Mouse (Mus musculus) layer of hippocampus, adult 2 months (tissue): ENCODE data around the gene Ric3. TPM values are rescaled to one million over a fixed set of nuclear protein-coding genes. Genes with fewer than 3 reads are reported as not detected.

ENCODE experiments used
- DNase-seq, 2 experiments: peaks; one replicate each; pipeline ENCODE4 v3.0.0; 2022; ENCODE audit warnings: low spot score in 2 of 2
- H3K27ac ChIP-seq: fragments of 200-600 bp; 2 replicates; pipeline ENCODE4 v1.8.1; 2022
- H3K4me3 ChIP-seq: fragments of 200-600 bp; 2 replicates; pipeline ENCODE4 v1.8.1; 2022; ENCODE audit warnings: mild to moderate bottlenecking
- CTCF ChIP-seq: fragments of 200-600 bp; conservative IDR thresholded peaks from 2 replicates; pipeline ENCODE4 v1.8.1; 2022; ENCODE audit warnings: antibody characterized with exemption, mild to moderate bottlenecking, moderate library complexity
- total RNA-seq, 2 experiments: library from RNA; stranded (reverse); gene quantifications; 2 replicates each; pipeline ENCODE4 v1.2.3; 2021

Ric3 gene
- total RNA-seq, 2 experiments from 2014 or later: 69.6 to 72.0 TPM

DNA sequence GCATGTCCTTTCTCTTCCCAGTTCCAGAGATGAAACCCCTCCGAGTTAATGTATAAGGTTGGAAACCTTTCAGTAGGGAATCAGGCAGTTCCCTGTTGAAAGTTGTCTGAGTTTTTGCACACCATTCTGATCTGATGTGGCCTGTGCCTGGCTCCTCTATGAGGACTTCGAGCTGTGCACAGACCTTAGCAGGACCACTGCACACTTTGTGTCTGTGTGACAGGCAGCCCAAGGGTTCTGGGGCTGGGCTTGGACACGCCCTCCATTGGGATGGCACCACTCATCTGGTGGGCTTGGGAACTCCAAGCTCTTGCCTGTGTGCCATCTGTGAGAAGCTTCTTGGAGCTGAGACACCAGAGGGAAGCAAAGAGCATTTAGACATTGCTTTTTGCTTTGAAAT is 51.8 kb downstream of the Ric3 start:
- no peak overlapping the region for H3K4me3 ChIP-seq
- DNase-seq: no peak
- no peak; the same call in 1 of the 2 replicates for TF ChIP-seq CTCF
- 0 out of 2 replicates have a peak overlapping the region, but pooled peaks have one; percentile 28 for H3K27ac ChIP-seq

DNA sequence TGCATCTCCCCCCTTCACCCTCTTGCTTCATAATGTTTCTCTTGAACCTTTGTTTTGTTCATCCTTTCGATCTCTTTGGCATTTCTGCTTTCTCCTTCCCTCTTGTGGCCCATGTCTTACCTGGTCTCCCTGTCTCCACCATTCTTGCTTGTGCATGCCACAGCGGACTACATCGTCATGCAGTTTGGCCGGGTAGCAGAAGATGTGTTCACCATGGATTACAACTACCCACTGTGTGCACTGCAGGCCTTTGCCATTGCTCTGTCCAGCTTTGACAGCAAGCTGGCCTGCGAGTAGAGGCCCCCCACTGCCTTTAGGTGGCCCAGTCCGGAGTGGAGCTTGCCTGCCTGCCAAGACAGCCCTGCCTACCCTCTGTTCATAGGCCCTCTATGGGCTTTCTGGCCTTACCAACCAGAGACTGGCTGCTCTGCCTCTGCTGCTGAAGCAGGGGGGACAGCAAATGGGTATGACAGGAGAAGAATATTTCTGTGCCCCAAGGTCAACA is 53.1 kb downstream of the Ric3 start:
- Histone ChIP-seq H3K27ac (0 out of 2 replicates have a peak overlapping the region, but pooled peaks have one; percentile 28), H3K4me3 (no peak overlapping the region)
- TF ChIP-seq CTCF: no peak
- no peak for DNase-seq

DNA sequence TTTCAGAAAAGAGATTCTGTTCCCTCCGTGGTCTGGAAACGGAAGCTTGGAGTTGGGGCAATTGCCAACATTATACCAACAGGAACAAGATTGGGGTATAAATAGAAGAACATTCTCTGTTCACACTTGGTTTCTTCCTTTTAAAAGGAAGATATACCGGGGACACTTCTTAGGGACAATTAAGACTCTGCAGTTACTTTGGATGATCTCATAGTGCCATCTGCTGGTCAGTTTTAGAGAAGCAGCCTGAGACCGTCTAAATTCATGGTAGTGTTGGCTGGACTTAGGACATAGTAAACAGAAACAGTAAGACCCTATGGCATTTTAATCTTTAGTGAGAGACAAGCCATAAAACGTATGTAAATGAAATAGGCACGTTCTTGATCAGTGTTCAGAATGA is 54.9 kb downstream of the Ric3 start:
- peak; percentile 89 for TF ChIP-seq CTCF
- DNase-seq: peak; percentile 42 to 80
- Histone ChIP-seq H3K27ac (peak overlapping the region; percentile 65), H3K4me3 (no peak overlapping the region)

DNA sequence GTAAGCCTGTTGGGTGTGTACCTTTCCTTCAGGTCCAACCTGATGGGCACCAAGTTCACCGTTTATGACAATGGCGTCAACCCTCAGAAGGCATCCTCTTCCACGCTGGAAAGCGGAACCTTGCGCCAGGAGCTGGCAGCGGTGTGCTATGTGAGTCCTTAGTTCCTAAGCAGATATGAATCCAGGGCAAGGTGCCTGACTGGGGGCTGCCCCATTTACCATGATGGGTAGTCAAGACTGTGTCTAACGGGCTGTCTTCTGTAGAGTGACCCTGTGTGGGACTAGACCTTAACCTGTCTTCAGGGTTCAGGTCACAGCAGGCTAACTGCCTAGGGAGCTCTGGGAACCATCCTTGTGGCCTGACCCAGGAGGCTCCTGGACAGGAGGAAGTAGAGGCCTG is 55.4 kb downstream of the Ric3 start:
- H3K4me3 ChIP-seq: no peak overlapping the region
- H3K27ac ChIP-seq: peak overlapping the region; percentile 65
- no peak for DNase-seq
- no peak for TF ChIP-seq CTCF

DNA sequence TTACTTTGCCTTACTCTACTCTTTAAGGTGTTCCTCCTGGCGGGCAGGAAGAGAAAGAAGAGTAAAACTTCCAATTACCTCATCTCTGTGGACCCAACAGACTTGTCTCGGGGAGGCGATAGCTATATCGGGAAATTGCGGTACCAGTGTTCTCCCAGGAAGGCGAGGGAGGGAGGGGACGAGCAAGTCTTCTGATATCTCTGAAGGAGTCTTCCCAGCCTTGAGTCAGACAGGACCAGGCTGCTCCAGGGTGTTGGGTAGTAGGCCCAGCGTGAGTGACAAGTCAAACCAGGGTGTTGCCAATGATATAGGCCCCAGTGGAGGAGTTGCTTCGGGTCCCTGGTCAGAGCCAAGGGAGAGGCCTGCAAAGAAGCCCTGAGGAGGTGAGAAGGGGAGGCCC is 56.2 kb downstream of the Ric3 start:
- Histone ChIP-seq H3K27ac (no peak overlapping the region; the same call in 1 of the 2 replicates), H3K4me3 (no peak overlapping the region)
- TF ChIP-seq CTCF: no peak
- DNase-seq: no peak

DNA sequence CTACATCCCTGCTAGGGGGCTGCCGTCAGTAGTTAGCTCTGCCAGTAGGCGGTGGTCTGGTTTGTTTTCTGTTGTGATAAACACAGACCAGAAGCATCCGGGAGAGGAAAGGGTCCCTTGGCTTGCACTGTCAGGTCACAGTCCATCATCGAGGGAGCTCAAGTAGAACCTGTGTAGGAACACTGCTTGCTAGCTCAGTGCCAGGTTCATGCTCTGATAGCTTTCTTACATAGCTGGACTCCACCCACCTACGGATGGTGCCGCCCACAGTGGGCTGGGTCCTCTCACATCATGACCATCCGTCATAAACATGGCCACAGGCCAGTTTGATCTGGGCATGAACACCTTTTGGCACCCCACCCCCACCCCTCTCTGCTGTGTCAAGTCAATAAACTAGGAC is 57.4 kb downstream of the Ric3 start:
- no peak for DNase-seq
- no peak for TF ChIP-seq CTCF
- H3K27ac ChIP-seq: peak overlapping the region; percentile 36; the same call in 1 of the 2 replicates
- no peak overlapping the region for H3K4me3 ChIP-seq

DNA sequence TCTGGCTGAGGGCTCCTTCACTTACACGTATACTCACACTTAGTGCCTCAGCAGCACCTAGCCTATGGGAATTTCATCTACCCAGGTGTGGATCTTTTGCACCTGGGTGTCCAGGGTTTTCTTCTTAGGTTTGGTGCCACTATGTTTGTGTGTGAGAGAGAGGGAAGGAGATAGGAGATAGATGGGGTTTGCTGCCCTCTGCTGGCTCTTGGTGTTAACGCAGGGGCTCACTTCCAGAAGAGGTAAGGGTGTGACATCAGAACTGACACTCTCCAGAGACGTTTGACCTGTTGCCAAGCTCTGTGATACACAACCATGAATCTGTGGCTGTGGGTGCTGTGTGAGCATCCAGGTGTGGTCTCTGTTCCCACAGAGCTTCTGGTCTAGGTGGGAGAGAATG is 61.7 kb downstream of the Ric3 start:
- peak; percentile 92 for TF ChIP-seq CTCF
- Histone ChIP-seq H3K4me3 (no peak overlapping the region), H3K27ac (peak overlapping the region; percentile 73)
- peak in 1 of 2 experiments; percentile 77 for DNase-seq

DNA sequence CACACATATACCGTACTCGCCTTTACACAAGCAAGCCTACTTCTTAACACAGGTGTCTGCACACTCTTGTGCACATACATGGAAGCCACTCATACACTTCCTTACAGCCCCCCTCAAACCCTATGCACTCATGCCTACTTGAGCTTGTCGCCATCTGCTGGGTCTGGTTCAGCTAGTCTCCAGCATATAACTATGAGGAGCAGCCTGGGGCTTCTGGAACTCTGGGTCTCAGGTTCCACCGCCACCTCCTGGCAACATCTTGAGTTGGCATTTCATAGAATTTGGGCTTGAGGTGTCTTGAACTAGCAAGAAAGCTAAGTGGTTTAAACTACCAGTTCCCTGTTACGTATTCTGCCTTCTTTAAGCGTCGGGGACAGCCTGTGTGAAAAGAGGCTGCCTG is 63.9 kb downstream of the Ric3 start:
- Histone ChIP-seq H3K27ac (no peak overlapping the region), H3K4me3 (no peak overlapping the region)
- no peak for DNase-seq
- TF ChIP-seq CTCF: peak; percentile 48

DNA sequence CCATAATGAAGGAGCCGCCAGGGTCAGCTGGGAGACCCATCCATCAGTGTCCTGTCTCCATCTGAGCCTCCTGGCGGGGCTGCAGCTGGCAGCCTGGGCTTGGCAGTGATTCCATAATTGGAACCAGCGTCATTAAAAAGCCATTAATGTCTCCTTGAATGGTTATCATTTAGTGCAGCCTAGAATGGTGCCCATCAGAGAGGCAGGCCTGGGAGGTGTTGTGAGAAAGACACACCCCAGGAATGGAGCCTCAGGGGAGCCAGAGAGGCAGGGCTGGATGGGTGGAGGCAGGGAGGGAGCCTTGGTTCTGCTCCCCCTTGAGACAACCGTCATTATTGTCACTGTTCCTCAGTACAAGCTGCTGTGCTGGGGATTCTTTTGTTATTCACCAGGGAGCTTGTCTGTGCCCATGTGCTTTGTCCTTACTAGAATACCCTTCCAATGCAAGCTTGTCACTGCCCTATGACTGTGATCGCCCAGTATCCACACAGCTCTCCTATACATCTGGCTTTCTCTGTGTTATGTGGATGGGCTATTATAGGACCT is 66.7 kb downstream of the Ric3 start:
- no peak for DNase-seq
- Histone ChIP-seq H3K4me3 (peak overlapping the region; percentile 8; the same call in 1 of the 2 replicates), H3K27ac (peak overlapping the region; percentile 82)
- TF ChIP-seq CTCF: no peak

DNA sequence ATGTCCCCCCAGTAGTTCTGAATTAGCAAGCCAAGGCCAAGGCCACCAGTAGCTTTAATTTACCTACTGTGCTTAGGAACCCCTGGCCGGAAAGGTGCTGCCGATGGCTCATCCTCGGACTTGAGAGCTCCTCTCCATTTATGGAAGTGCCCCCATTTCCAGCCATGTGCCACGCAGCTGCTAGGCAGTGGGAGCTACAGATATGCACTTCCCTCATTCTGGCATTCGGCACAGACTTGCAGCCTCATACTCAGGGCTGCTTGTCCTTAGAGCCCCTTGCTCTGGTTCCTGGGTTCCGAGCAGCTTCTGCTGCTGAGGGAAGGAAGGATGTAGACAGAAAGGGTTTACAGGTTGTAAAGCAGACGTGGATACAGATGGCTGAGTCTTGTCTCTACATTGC is 68.3 kb downstream of the Ric3 start:
- Histone ChIP-seq H3K27ac (peak overlapping the region; percentile 98), H3K4me3 (peak overlapping the region; percentile 35)
- no peak for DNase-seq
- TF ChIP-seq CTCF: no peak

DNA sequence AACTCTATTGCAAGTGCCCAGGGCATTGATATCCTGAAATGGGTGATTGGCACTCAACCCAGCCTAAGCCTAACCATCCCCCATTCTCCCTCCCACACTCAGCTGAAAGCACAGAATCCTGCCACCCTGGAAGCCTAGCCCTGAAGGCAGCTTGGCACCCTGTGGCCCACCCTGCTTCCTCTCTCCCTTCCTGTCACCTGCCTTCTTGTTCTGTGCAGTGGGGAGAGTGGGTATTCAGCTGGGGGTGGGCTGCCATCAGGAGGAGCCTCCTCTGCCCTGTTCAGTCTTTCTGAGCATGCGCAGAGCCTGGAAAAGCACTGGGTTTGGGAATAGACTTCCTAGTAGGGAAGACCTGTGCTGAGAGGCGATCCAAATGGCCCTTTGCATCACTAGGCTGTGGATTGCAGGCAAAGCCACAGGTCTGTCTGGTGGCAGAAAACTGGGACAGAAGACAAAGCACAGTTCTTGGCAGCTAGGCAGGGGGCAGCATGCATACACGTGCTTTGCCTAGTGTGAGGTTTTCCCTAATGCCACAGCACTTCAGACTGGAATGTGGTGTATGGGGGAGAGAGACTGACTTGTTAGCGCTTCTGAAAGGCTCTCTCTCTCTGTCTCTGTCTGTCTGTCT is 70.0 kb downstream of the Ric3 start:
- Histone ChIP-seq H3K4me3 (peak overlapping the region; percentile 68), H3K27ac (peak overlapping the region; percentile 98)
- 0 out of 2 replicates have a peak, but pooled peaks have one; percentile 7 for TF ChIP-seq CTCF
- DNase-seq: peak; percentile 64 to 71

DNA sequence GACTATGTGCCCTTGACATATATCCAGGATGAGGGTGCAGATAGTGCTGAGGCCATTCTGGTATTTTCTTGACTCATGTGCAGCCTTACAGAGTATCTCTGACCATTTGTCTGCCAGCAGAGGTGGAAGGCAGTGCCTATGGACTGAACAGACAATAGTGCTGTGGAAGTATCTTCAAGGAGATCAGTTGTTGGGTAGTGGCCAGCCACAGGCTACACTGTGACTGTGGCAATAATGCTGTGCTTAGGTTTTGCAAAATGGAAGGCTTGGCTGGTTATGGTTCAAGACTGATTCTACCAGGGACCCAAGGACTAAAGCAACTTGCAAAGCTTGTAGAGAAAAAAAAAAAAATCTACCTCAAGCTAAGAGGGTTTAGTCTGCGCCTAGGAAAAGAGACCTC is 70.6 kb downstream of the Ric3 start:
- TF ChIP-seq CTCF: no peak
- Histone ChIP-seq H3K4me3 (peak overlapping the region; percentile 68), H3K27ac (peak overlapping the region; percentile 98)
- no peak for DNase-seq

DNA sequence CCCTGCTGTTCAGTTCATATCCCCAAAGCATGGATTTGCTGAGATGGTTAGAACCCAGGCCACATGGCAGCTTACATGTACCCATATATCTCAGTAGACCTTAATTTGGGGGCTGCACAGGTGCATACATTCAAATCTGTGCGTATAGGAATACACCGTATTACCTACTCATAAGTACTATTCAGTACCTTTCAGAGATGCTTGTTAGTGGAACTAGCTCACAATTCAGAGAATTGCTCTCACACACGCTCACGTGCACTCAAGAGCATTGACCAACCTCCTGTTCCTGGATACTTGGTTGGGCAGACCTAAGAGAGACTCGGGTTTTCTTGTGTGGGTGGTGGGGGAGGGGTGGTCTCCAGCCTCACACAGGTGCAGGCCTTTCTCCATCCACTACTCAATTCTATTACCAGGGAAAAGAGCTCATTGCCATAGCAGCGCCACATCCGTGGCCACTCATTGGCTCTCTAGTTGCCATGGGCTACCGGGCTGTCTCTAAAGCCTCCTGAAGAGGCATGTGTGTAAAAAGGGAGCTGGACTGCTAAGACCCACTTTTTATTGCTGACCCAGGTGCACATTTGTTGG is 71.4 kb downstream of the Ric3 start:
- no peak for TF ChIP-seq CTCF
- peak; percentile 64 to 80 for DNase-seq
- Histone ChIP-seq H3K27ac (peak overlapping the region; percentile 98), H3K4me3 (peak overlapping the region; percentile 68)
